Mouse (Mus musculus) midbrain, postnatal 0 days (tissue): Measurements from ENCODE around the gene Prss16. TPM values are rescaled to one million over a fixed set of nuclear protein-coding genes. Genes with fewer than 3 reads are reported as not detected.

ENCODE experiments used
- ATAC-seq: fragments of 200-750 bp; cut with Nextera tagmentation; 2 replicates; pipeline ENCODE4 v1.8.0; 2017; ENCODE audit warnings: moderate number of reproducible peaks, mild to moderate bottlenecking, moderate TSS enrichment, moderate library complexity; ENCODE audit not compliant: low FRiP score
- DNase-seq: peaks from one replicate; pipeline ENCODE4 v3.0.0-alpha.2; 2015; ENCODE audit warnings: low spot score
- H3K27ac ChIP-seq: fragments of 300-500 bp; sonication (generic); 2 replicates; pipeline ENCODE4 v1.5.1; 2014; ENCODE audit warnings: low read depth, mild to moderate bottlenecking, low read length, mixed read lengths
- H3K27me3 ChIP-seq: fragments of 300-500 bp; sonication (generic); 2 replicates; pipeline ENCODE4 v1.6.1; 2014; ENCODE audit warnings: low read length, control low read depth, mixed read lengths; ENCODE audit not compliant: insufficient read depth
- H3K36me3 ChIP-seq: fragments of 300-500 bp; sonication (generic); 2 replicates; pipeline ENCODE4 v1.6.1; 2014; ENCODE audit warnings: low read length, control low read depth, mixed read lengths; ENCODE audit not compliant: insufficient read depth
- H3K4me1 ChIP-seq: fragments of 300-500 bp; sonication (generic); 2 replicates; pipeline ENCODE4 v1.6.1; 2014; ENCODE audit warnings: mild to moderate bottlenecking, control low read depth, antibody characterized with exemption, low read length, mixed read lengths; ENCODE audit not compliant: insufficient read depth
- H3K4me2 ChIP-seq: fragments of 300-500 bp; sonication (generic); 2 replicates; pipeline ENCODE4 v1.6.1; 2014; ENCODE audit warnings: low read depth, mild to moderate bottlenecking, low read length, mixed read lengths; ENCODE audit not compliant: poor library complexity, severe bottlenecking
- H3K4me3 ChIP-seq: fragments of 300-500 bp; sonication (generic); 2 replicates; pipeline ENCODE4 v1.5.1; 2014; ENCODE audit warnings: low read depth, mild to moderate bottlenecking, low read length, moderate library complexity
- H3K9ac ChIP-seq: fragments of 300-500 bp; sonication (generic); replicated peaks from 2 replicates; pipeline ENCODE4 v1.6.1; 2014; ENCODE audit warnings: mild to moderate bottlenecking, low read length, moderate library complexity, mixed read lengths; ENCODE audit not compliant: poor library complexity, severe bottlenecking
- H3K9me3 ChIP-seq: fragments of 300-500 bp; sonication (generic); 2 replicates; pipeline ENCODE4 v1.6.1; 2016; ENCODE audit warnings: low read length, control low read depth
- CTCF ChIP-seq: IDR thresholded peaks from 2 replicates; pipeline ENCODE4 v1.5.1; 2016; ENCODE audit warnings: antibody characterized with exemption, mild to moderate bottlenecking
- WGBS: fragments of 180-500 bp; shearing (Covaris S2); extraction: QIAGEN DNeasy Blood & Tissue Kit; methylation state at CpG from one replicate; pipeline ENCODE4 v1.1.7; 2014; 5-methylcytosine and 5-hydroxymethylcytosine counted together
- microRNA-seq: library from miRNA; unstranded; fragments of <30 nt; microRNA quantifications from one replicate; pipeline ENCODE4, GENCODE M21; 2016; ENCODE audit warnings: borderline number of aligned reads
- polyA plus RNA-seq: library from polyadenylated mRNA; unstranded; fragments of >200 nt; fragmentation: Nextera tagmentation; extraction: Ambion mirVana; gene quantifications from 2 replicates; pipeline ENCODE4 v1.2.1, GENCODE M21; 2015
- total RNA-seq: library from RNA; depleted of rRNA; stranded (reverse); fragments of >200 nt; gene quantifications from 2 replicates; pipeline ENCODE4 v1.2.3, GENCODE M21; 2014; rRNA removed

Gene Prss16
- total and polyA plus RNA-seq, 2 experiments from 2014 or later: 1.6 TPM; not detected in 1

DNA sequence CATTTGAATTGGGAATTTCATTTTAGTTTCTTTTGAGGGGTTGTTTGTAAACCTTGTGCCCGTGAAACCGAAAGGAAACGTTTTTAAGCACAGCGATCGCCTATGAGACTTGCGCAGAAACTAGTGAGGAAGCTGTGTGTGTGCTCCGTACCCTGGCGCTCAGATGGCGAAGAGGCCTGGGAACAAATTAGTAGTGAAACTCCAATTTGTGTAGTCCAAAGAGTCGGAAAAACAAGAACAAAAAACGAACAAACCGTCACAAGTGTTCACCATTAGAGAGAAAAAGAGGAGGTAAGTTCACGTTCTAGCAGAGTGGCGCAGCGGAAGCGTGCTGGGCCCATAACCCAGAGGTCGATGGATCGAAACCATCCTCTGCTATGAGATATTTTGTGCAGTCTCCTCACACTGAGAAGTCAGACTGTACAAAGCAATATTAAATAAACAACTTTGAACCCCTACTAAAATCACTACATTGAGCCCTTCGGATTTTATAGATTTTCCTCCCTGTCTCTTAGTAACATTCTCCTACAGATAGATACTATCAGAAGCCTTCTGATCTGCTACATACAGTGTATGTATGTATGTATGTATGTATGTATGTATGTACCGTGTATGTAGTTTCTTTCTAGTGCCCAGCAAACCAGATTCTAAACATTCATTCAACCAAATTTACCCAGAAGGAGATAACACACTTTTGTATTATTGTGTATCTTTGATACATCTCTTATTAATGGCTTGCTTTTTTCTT is 34.6 kb downstream of the Prss16 start:
- H3K27me3 ChIP-seq: peaks cover 5% of the 10 kb centered on the region
- H3K9me3 ChIP-seq: no peaks in the 10 kb centered on the region
- DNase-seq (peak; percentile 83), ATAC-seq (peak; percentile 90)
- peak overlapping the region; percentile 71 for H3K9ac ChIP-seq
- H3K4me2 ChIP-seq: peak overlapping the region; percentile 42
- H3K4me1 ChIP-seq: no peaks in the 10 kb centered on the region
- 4% methylated on average over 20 of the region's 20 CpGs for WGBS
- TF ChIP-seq CTCF: peak; percentile 1; the same call in 1 of the 2 replicates
- H3K36me3 ChIP-seq: no peaks in the 10 kb centered on the region
- H3K4me3 ChIP-seq: peak overlapping the region; percentile 68
- peak overlapping the region; percentile 82 for H3K27ac ChIP-seq

DNA sequence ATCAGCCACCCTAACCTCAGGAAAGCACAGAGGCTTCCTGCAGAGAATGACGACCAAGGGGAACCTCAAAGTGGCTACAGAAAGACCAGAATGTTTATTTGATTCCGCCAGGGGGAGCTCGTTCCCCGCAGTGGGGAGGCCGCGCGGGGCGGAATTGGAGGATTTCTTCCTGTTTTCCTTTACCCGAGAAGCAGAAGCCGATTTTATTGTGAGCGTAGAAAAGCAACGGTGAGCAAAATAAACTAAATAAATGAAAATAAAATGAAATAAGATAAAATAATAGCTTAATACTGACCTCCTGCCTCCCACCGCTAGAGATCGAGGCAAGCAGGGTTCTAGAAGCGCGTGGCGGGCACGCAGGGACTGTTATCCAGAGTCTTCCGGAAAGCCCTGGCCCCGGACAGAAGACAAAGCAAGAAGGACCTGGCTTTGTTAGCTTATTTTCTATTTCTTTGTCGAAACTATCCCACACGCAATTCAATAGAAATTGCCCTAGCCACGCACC is 35.3 kb downstream of the Prss16 start:
- Histone ChIP-seq H3K36me3 (no peaks in the 10 kb centered on the region), H3K9ac (peak overlapping the region; percentile 71), H3K27ac (peak overlapping the region; percentile 82), H3K4me1 (no peaks in the 10 kb centered on the region), H3K27me3 (peaks cover 3% of the 10 kb centered on the region; the same call in 1 of the 2 replicates), H3K9me3 (no peaks in the 10 kb centered on the region), H3K4me3 (peak overlapping the region; percentile 68), H3K4me2 (peak overlapping the region; percentile 42)
- under 1% methylated on average over 23 of the region's 23 CpGs for WGBS
- TF ChIP-seq CTCF: peak; percentile 92
- ATAC-seq: peak; percentile 86
- DNase-seq: peak; percentile 88

DNA sequence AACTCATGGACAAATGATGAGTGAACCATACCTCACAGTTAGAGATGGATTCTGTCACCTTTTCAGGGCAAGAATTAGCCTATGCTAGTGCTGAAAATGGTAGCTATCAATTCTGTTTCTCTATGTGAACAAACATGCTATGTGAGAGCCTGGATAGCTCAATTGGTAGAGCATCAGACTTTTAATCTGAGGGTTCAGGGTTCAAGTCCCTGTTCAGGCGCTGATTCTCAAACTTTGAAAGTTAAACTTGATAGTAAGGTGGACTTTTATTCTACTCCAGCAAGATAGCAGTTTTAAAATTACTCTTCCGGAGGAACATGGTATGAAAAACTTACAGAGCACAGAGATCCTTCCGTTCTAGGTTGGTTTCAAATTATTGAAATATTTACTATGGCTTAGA is 37.9 kb downstream of the Prss16 start:
- peak; percentile 1 for DNase-seq
- Histone ChIP-seq H3K27me3 (no peaks in the 10 kb centered on the region), H3K36me3 (no peaks in the 10 kb centered on the region), H3K9me3 (0 out of 2 replicates have a peak, but pooled peaks cover 3% of the 10 kb centered on the region), H3K4me2 (no peak overlapping the region), H3K4me3 (no peak overlapping the region), H3K4me1 (no peaks in the 10 kb centered on the region), H3K27ac (no peak overlapping the region), H3K9ac (no peak overlapping the region)
- WGBS: 42% methylated on average over 3 of the region's 3 CpGs
- ATAC-seq: no peak
- TF ChIP-seq CTCF: no peak

DNA sequence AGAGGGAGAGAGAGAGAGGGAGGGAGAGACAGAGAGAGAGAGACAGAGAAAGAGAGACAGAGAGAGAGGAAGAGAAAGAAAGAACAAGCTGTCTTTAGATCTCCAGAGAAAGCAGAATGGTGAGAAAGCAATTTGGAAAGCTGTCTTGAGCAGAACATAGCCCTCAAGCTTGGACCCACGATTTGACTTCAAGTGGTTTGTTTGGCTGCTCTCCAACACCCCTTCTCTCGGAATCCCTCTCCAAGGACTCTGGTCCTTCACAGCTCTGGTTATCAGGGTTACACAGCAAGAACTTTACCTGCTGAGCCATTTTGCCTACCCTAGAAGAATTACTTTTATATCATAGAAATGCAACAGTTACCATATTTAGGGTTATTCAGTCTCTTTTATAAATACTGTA is 39.7 kb downstream of the Prss16 start:
- ATAC-seq (no peak), DNase-seq (no peak)
- no peaks in the 10 kb centered on the region for H3K36me3 ChIP-seq
- no peak for TF ChIP-seq CTCF
- H3K4me2 ChIP-seq: no peak overlapping the region
- H3K27ac ChIP-seq: no peak overlapping the region
- H3K9ac ChIP-seq: no peak overlapping the region
- 0 out of 2 replicates have a peak, but pooled peaks cover 3% of the 10 kb centered on the region for H3K9me3 ChIP-seq
- 52% methylated on average over 2 of the region's 2 CpGs for WGBS
- no peaks in the 10 kb centered on the region for H3K27me3 ChIP-seq
- no peaks in the 10 kb centered on the region for H3K4me1 ChIP-seq
- H3K4me3 ChIP-seq: no peak overlapping the region

DNA sequence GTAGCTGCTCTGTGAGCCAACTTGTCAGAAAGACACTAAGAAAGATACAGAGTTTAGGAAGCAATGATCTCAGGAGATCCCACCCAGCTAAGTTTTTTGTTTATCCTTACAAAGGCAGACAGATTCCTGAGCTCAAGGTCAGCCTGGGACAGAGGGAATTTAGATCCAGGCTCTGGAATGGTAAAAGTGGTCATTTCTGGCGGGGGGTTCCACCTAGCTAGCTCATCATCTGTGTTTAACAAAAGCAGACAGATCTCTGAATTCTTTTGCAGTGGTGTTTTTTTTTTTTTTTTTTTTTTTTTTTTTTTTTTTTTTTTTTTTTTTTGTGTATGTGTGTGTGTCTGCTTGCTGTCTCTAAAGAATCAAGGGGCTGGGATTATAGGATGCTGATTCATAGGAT is 40.3 kb downstream of the Prss16 start:
- 0 out of 2 replicates have a peak, but pooled peaks cover 3% of the 10 kb centered on the region for H3K9me3 ChIP-seq
- WGBS: 41% methylated on average over 1 of the region's 1 CpGs
- no peak overlapping the region for H3K4me3 ChIP-seq
- no peak overlapping the region for H3K4me2 ChIP-seq
- peaks cover 4% of the 10 kb centered on the region; the same call in 1 of the 2 replicates for H3K36me3 ChIP-seq
- H3K4me1 ChIP-seq: no peaks in the 10 kb centered on the region
- H3K27ac ChIP-seq: no peak overlapping the region
- TF ChIP-seq CTCF: no peak
- no peaks in the 10 kb centered on the region for H3K27me3 ChIP-seq
- H3K9ac ChIP-seq: no peak overlapping the region
- no peak for ATAC-seq
- no peak for DNase-seq

Small RNA genes within 50 kb of the gene (microRNA-seq; reads per million reads assigned to microRNA genes)
- not detected for gene Gm44390
- not detected for gene Gm44486

Other genes starting within 250 kb of the Prss16 start
- gene Hist1h1b, start 229.1 kb downstream of the Prss16 start, total RNA-seq: 54.7 and 116 TPM in 2 replicates
- 2.0 TPM in 2 replicates for gene Hist1h1b, start 229.1 kb downstream of the Prss16 start, polyA plus RNA-seq
- 282 and 525 TPM in 2 replicates for gene Hist1h3i, start 226.4 kb downstream of the Prss16 start, total RNA-seq
- gene Hist1h3i, start 226.4 kb downstream of the Prss16 start, polyA plus RNA-seq: 8.2 and 10.0 TPM in 2 replicates
- 145 and 318 TPM in 2 replicates for gene Hist1h2an, start 222.5 kb downstream of the Prss16 start, total RNA-seq
- gene Hist1h2an, start 222.5 kb downstream of the Prss16 start, polyA plus RNA-seq: not detected in 2 replicates
- gene Hist1h2bp, start 222.3 kb downstream of the Prss16 start, total RNA-seq: 41.9 and 77.2 TPM in 2 replicates
- gene Hist1h2bp, start 222.3 kb downstream of the Prss16 start, polyA plus RNA-seq: 0.48 and 0.76 TPM in 2 replicates
- 213 and 311 TPM in 2 replicates for gene Hist1h2bq, start 199.5 kb downstream of the Prss16 start, total RNA-seq
- gene Hist1h2bq, start 199.5 kb downstream of the Prss16 start, polyA plus RNA-seq: 2.7 and 3.8 TPM in 2 replicates
- not detected in 2 replicates for gene Hist1h2ao, start 199.3 kb downstream of the Prss16 start, total RNA-seq
- gene Hist1h2ao, start 199.3 kb downstream of the Prss16 start, polyA plus RNA-seq: not detected in 2 replicates
- 2.3 TPM in 1 of 2 replicates, not detected in the other for gene Hist1h4m, start 198.0 kb downstream of the Prss16 start, total RNA-seq
- gene Hist1h4m, start 198.0 kb downstream of the Prss16 start, polyA plus RNA-seq: 1.8 TPM in 1 of 2 replicates, not detected in the other
- 1,387 and 1,972 TPM in 2 replicates for gene Hist1h4n, start 177.5 kb downstream of the Prss16 start, total RNA-seq
- 1.7 and 2.3 TPM in 2 replicates for gene Hist1h4n, start 177.5 kb downstream of the Prss16 start, polyA plus RNA-seq
- 409 and 620 TPM in 2 replicates for gene Hist1h2ap, start 176.2 kb downstream of the Prss16 start, total RNA-seq
- gene Hist1h2ap, start 176.2 kb downstream of the Prss16 start, polyA plus RNA-seq: 282 and 299 TPM in 2 replicates
- 112 and 283 TPM in 2 replicates for gene Hist1h2br, start 176.0 kb downstream of the Prss16 start, total RNA-seq
- 3.0 and 4.0 TPM in 2 replicates for gene Hist1h2br, start 176.0 kb downstream of the Prss16 start, polyA plus RNA-seq
- gene Zfp184, start 64.6 kb downstream of the Prss16 start, total RNA-seq: 8.1 and 9.8 TPM in 2 replicates
- gene Zfp184, start 64.6 kb downstream of the Prss16 start, polyA plus RNA-seq: 7.5 and 8.4 TPM in 2 replicates
- gene Pom121l2, start 28.5 kb downstream of the Prss16 start, total RNA-seq: 0.05 and 0.90 TPM in 2 replicates
- gene Pom121l2, start 28.5 kb downstream of the Prss16 start, polyA plus RNA-seq: not detected in 2 replicates
- 4.5 and 62.6 TPM in 2 replicates for gene Hist1h2ah, start 25.8 kb upstream of the Prss16 start, total RNA-seq
- 6.9 TPM in 1 of 2 replicates, not detected in the other for gene Hist1h2ah, start 25.8 kb upstream of the Prss16 start, polyA plus RNA-seq
- 112 and 321 TPM in 2 replicates for gene Hist1h2bk, start 26.1 kb upstream of the Prss16 start, total RNA-seq
- not detected in 2 replicates for gene Hist1h2bk, start 26.1 kb upstream of the Prss16 start, polyA plus RNA-seq
- gene Hist1h4i, start 31.6 kb upstream of the Prss16 start, total RNA-seq: 10.0 and 19.2 TPM in 2 replicates
- gene Hist1h4i, start 31.6 kb upstream of the Prss16 start, polyA plus RNA-seq: 2.2 and 2.5 TPM in 2 replicates
- gene Hist1h2ag, start 33.2 kb upstream of the Prss16 start, total RNA-seq: 84.2 and 252 TPM in 2 replicates
- 2.5 TPM in 1 of 2 replicates, not detected in the other for gene Hist1h2ag, start 33.2 kb upstream of the Prss16 start, polyA plus RNA-seq
- 161 and 335 TPM in 2 replicates for gene Hist1h2bj, start 33.5 kb upstream of the Prss16 start, total RNA-seq
- gene Hist1h2bj, start 33.5 kb upstream of the Prss16 start, polyA plus RNA-seq: 2.7 and 3.2 TPM in 2 replicates
- not detected in 2 replicates for gene Vmn1r188, start 74.7 kb upstream of the Prss16 start, total RNA-seq
- gene Vmn1r188, start 74.7 kb upstream of the Prss16 start, polyA plus RNA-seq: not detected in 2 replicates
- gene Vmn1r189, start 96.1 kb upstream of the Prss16 start, total RNA-seq: not detected in 2 replicates
- not detected in 2 replicates for gene Vmn1r189, start 96.1 kb upstream of the Prss16 start, polyA plus RNA-seq
- gene Vmn1r191, start 174.2 kb upstream of the Prss16 start, total RNA-seq: not detected in 2 replicates
- gene Vmn1r191, start 174.2 kb upstream of the Prss16 start, polyA plus RNA-seq: not detected in 2 replicates
- not detected in 2 replicates for gene Vmn1r192, start 181.4 kb upstream of the Prss16 start, total RNA-seq
- not detected in 2 replicates for gene Vmn1r192, start 181.4 kb upstream of the Prss16 start, polyA plus RNA-seq
- gene Vmn1r193, start 213.4 kb upstream of the Prss16 start, total RNA-seq: not detected in 2 replicates
- not detected in 2 replicates for gene Vmn1r193, start 213.4 kb upstream of the Prss16 start, polyA plus RNA-seq
- gene Vmn1r194, start 234.5 kb upstream of the Prss16 start, total RNA-seq: not detected in 2 replicates
- gene Vmn1r194, start 234.5 kb upstream of the Prss16 start, polyA plus RNA-seq: not detected in 2 replicates